Mouse (Mus musculus): ENCODE measurements at regions not wholly inside any gene's neighbourhood (a gene's known extent, or its start where the extent isn't known, plus 50 kb on each side); places are given as distances from the start of the nearest gene placed in this dataset.

- no peak for DNase-seq
These were observed 93.7 kb upstream of the Gm47985 start for GRCm38 (mm10) chr1:151088535-151089125.

- DNase-seq, result no peak
These were observed 90.3 kb upstream of the Gm47985 start for GRCm38 (mm10) chr1:151092035-151092434.

- DNase-seq, result no peak
These were observed 86.8 kb upstream of the Gm47985 start for GRCm38 (mm10) chr1:151095344-151096050.

- DNase-seq, result no peak
These were observed 86.3 kb upstream of the Gm47985 start for GRCm38 (mm10) chr1:151096079-151096478.

- DNase-seq, result no peak
These were observed 84.8 kb upstream of the Gm47985 start for GRCm38 (mm10) chr1:151097506-151097905.

DNA sequence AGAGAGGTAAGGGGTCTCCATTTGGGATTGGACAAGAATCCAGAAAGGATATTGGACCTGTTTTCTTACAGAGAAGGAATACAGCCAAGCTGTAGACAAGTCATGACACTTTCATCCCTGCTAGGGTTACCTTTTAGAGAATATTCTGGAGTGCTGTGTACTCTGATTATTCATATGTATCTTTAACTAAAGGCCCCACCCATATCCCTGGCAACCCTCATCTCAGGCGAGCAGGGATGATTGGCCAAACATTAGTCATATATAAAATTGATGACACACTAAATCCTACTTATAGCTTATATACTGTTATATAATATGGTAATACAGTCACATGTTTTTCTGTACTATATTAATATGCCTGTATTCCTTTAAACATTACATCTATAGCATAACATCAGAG, 83.6 kb upstream of the Gm47985 start:
- no peak for DNase-seq

- no peak for DNase-seq
These were observed 81.5 kb upstream of the Gm47985 start for GRCm38 (mm10) chr1:151100565-151101483.

DNA sequence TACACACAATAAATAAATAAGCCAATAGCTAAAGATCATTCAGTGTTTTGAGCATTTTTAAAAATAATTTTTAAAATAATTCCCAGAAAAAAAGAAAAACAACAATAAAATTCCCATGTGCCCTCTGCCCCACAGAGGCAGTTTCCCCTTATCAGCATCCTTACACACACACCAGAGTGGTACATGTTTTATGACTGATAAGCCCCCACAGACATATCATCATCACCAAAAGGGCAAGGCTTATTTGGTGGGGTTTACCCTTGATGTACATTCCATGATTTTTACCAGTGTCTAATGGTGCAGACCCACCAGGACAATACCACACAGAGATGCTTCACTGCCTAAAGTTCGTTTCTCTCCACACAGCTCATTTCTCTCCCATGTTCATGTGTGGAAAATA, 80.8 kb upstream of the Gm47985 start:
- no peak for DNase-seq

GRCm38 (mm10) chr1:151102061-151102460, 80.3 kb upstream of the Gm47985 start:
- no peak for DNase-seq

- no peak for DNase-seq
These were observed 79.5 kb upstream of the Gm47985 start for GRCm38 (mm10) chr1:151102646-151103391.

DNA sequence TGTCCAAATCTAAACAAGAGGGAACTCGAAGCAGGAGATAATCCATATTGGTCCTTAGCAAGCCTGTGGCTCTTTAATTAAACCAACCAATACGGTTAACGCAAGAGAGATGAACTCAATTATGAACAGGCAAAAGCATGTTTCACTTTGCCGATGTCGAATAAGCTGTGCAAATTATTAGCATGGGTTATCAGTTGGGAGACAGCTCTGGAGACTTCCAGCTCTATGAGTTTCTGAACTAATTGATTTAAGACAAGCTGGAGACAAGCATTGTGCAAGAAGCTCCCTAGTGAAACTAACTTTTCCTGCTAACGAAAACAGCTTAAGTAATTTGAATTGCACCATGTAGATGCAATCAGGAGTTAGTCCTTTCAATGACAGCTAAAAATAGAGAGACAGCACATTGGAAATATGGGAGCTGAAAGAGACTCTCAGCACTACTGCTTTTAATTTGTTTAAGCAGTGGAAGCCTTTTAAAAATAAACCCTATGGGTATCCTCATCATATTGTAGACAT, 78.8 kb upstream of the Gm47985 start:
- no peak for DNase-seq

GRCm38 (mm10) chr1:151104346-151104745, 78.0 kb upstream of the Gm47985 start:
- DNase-seq, result no peak

DNA sequence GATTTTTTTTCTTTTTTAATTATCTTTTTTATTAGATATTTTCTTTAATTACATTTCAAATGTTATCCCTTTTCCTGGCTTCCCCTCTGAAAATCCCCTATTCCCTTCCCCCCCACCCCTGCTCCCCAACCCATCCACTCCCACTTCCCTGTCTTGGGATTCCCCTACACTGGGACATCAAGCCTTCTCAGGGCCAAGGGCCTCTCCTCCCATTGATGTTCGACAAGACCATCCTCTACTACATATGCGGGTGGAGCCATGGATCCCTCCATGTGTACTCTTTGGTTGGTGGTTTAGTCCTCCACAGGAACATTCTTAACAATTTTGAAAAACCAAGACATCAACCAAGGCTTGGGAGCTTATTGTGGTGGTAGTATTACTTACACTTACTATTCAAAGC, 77.5 kb upstream of the Gm47985 start:
- DNase-seq, result no peak

DNA sequence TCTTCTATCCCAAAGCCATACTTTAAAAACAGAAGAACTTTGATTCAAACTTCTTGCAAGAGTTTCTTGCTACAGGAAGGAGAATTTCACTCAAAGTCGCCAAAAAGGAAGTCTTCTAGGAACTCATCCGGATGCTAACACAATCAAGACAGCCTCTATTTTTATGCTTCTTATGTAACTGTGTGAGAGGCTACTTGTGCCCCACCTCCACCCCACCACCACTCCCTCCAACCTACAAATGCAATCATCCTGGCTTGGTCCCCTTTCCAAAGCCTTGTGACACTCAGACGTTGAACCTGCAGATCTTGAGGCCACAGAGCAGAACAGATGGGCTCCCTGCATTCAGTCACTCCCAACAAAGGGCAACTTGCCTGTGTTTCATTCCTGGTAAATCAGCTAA, 77.1 kb upstream of the Gm47985 start:
- DNase-seq, result no peak

- DNase-seq, result no peak
These were observed 74.9 kb upstream of the Gm47985 start for GRCm38 (mm10) chr1:151107401-151107800.

- no peak for DNase-seq
These were observed 73.0 kb upstream of the Gm47985 start for GRCm38 (mm10) chr1:151109333-151109732.

DNA sequence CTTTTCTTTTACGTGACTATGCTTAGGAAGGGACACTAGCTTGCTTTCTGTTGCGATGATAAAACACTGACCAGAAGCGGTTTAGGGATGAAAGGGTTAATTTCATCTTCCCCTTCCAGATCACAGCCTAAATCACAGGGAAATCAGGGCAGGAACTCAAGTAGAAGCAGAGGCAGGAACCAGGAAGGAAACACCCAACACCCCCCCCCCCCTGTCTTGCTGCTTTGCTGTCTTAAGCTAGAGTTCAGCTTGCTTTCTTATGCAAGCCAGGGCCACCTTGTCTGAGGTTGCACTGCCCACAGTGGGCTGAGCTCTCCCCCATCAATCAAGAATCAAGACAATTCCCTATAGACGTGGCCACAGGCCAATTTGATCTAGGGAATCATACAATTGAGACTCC, 71.9 kb upstream of the Gm47985 start:
- no peak for DNase-seq

GRCm38 (mm10) chr1:151111683-151112082, 70.7 kb upstream of the Gm47985 start:
- DNase-seq, result no peak

- DNase-seq, result no peak
These were observed 69.9 kb upstream of the Gm47985 start for GRCm38 (mm10) chr1:151112390-151112789.

DNA sequence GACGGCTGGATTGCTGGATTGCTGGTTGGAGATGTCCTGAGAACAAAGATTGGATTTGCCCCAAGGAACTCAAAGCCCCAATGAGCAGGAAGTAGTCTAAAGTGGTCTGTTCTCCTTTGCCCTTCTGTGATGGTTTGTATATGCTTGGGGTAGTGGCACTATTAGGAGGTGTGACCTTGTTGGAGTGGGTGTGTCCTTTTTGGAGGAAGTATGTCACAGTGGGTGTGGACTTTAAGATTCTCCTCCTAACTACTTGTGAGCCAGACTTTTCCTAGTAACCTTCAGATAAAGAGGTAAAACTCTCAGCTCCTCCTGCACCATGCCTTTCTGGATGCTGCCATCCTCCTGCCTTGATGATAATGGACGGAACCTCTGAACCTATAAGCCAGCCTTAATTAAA, 69.1 kb upstream of the Gm47985 start:
- DNase-seq, result no peak

GRCm38 (mm10) chr1:151118530-151118929, 63.8 kb upstream of the Gm47985 start:
- DNase-seq, result no peak

DNA sequence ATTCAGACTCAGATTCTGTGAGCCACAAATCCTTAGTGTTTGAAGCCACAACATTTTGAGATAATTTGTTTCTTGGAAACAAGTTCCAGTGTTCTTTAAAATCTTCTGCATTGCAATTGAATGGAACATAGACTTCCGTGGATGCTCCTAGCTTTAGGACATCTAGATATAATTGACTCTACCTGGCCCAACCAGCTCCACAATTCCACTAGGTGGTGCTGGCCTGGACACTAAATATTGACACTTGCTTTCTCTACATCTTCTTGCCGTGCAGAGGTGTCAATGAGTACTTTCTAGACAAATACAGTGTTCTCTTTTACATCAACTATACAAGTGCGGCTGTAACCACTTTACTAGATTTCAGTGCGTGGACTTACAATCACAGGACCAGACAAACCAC, 63.4 kb upstream of the Gm47985 start:
- no peak for DNase-seq

GRCm38 (mm10) chr1:151119566-151119965, 62.8 kb upstream of the Gm47985 start:
- DNase-seq, result no peak

Measured in cerebellum, postnatal 10 days (tissue).